Mouse (Mus musculus) limb, embryonic 14.5 days (tissue): ENCODE data around the gene Lgr4. TPM values are rescaled to one million over a fixed set of nuclear protein-coding genes. Genes with fewer than 3 reads are reported as not detected.

Experiments
- ATAC-seq: fragments of 200-750 bp; cut with Nextera tagmentation; 2 replicates; pipeline ENCODE4 v1.8.0; 2017; ENCODE audit warnings: low read depth, moderate number of reproducible peaks, moderate TSS enrichment; ENCODE audit not compliant: low FRiP score
- DNase-seq: peaks from one replicate; pipeline ENCODE4 v3.0.0-alpha.2; 2015; ENCODE audit warnings: low spot score
- H3K27ac ChIP-seq: fragments of 300-500 bp; sonication (generic); replicated peaks from 2 replicates; pipeline ENCODE4 v1.5.1; 2014; ENCODE audit warnings: low read depth, mild to moderate bottlenecking, low read length, moderate library complexity, mixed read lengths
- H3K27me3 ChIP-seq: fragments of 300-500 bp; sonication (generic); 2 replicates; pipeline ENCODE4 v1.6.1; 2014; ENCODE audit warnings: low read length, mixed read lengths; ENCODE audit not compliant: control insufficient read depth, insufficient read depth
- H3K36me3 ChIP-seq: fragments of 300-500 bp; sonication (generic); 2 replicates; pipeline ENCODE4 v1.6.1; 2014; ENCODE audit warnings: mild to moderate bottlenecking, low read length, moderate library complexity, mixed read lengths; ENCODE audit not compliant: control insufficient read depth, insufficient read depth
- H3K4me1 ChIP-seq: fragments of 300-500 bp; sonication (generic); 2 replicates; pipeline ENCODE4 v1.6.1; 2014; ENCODE audit warnings: antibody characterized with exemption, low read length, mixed read lengths; ENCODE audit not compliant: control insufficient read depth, insufficient read depth
- H3K4me2 ChIP-seq: fragments of 300-500 bp; sonication (generic); replicated peaks from 2 replicates; pipeline ENCODE4 v1.6.1; 2014; ENCODE audit warnings: low read depth, mild to moderate bottlenecking, low read length, moderate library complexity; ENCODE audit not compliant: severe bottlenecking
- H3K4me3 ChIP-seq: fragments of 300-500 bp; sonication (generic); replicated peaks from 2 replicates; pipeline ENCODE4 v1.5.1; 2014; ENCODE audit warnings: low read length
- H3K9ac ChIP-seq: fragments of 300-500 bp; sonication (generic); 2 replicates; pipeline ENCODE4 v1.6.1; 2014; ENCODE audit warnings: mild to moderate bottlenecking, low read depth, low read length, moderate library complexity; ENCODE audit not compliant: severe bottlenecking
- H3K9me3 ChIP-seq: fragments of 300-500 bp; sonication (generic); 2 replicates; pipeline ENCODE4 v1.6.1; 2016; ENCODE audit warnings: low read length; ENCODE audit not compliant: control insufficient read depth
- POLR2A ChIP-seq: fragments of 200-500 bp; IDR thresholded peaks from 2 replicates; pipeline ENCODE4 v1.8.0; 2012; ENCODE audit warnings: inconsistent platforms, mild to moderate bottlenecking, moderate library complexity, borderline replicate concordance; ENCODE audit not compliant: insufficient read depth, insufficient read length; ENCODE audit errors: extremely low read depth
- WGBS: fragments of 180-500 bp; shearing (Covaris S2); extraction: QIAGEN DNeasy Blood & Tissue Kit; methylation state at CpG from one replicate; pipeline ENCODE4 v1.1.7; 2014; 5-methylcytosine and 5-hydroxymethylcytosine counted together
- polyA plus RNA-seq, 2 experiments: library from polyadenylated mRNA; depleted of rRNA in 1 of 2; stranded (reverse) in 1 of 2; unstranded in 1 of 2; fragments of >200 nt; fragmentation: Nextera tagmentation in 1 of 2; extraction: Ambion mirVana in 1 of 2; gene quantifications; 2 replicates each; pipeline versions ENCODE4 v1.2.1 to v1.2.3; 2012 to 2014

Gene Lgr4
- polyA plus RNA-seq, 2 experiments = 27.8 to 32.3 TPM

DNA sequence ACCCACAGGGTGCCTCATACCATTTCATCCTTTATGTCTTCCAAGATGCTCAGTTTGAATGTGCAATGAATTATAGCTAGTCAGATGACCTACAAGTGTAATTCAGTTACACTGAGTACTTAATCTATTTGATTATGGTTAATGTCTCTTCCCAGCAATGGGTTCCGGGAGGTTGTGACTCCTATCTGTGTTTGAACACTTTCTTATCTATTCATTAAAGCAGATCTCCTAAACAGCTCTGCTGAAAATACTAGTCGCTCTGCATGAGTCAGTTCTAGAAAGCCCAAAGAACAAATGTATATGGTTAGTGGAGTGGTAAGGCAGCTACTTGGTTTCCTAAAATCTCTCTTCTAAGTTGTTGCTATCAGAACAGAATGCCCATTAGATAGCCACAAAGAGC lies 77.6 kb downstream of the Lgr4 start:
- TF ChIP-seq POLR2A = no peak
- WGBS = 79% methylated on average over 2 of the region's 2 CpGs
- Histone ChIP-seq H3K4me3 (no peak overlapping the region), H3K4me2 (no peak overlapping the region), H3K27me3 (no peaks in the 10 kb centered on the region), H3K36me3 (peaks cover 11% of the 10 kb centered on the region; the same call in 1 of the 2 replicates), H3K27ac (no peak overlapping the region), H3K9me3 (no peaks in the 10 kb centered on the region), H3K9ac (no peak overlapping the region), H3K4me1 (peaks cover 17% of the 10 kb centered on the region)
- no peak for ATAC-seq
- DNase-seq = no peak

DNA sequence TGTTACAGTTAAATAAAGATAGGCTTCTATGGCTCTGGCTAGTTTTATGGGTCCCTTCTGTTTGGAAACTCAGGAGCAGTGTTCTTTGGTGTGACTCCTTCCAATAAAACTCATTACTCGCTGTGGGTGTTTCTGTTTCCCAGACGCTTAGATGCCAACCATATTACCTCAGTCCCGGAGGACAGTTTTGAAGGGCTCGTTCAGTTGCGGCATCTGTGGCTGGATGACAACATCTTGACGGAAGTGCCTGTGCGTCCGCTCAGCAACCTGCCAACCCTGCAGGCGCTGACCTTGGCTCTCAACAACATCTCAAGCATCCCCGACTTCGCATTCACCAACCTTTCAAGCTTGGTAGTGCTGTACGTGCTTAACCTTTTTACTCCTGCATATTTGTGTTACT lies 79.0 kb downstream of the Lgr4 start:
- no peak overlapping the region for H3K27ac ChIP-seq
- WGBS = 27% methylated on average over 12 of the region's 12 CpGs
- peaks cover 13% of the 10 kb centered on the region for H3K36me3 ChIP-seq
- H3K27me3 ChIP-seq = no peaks in the 10 kb centered on the region
- no peak for TF ChIP-seq POLR2A
- no peak overlapping the region for H3K4me3 ChIP-seq
- H3K9ac ChIP-seq = no peak overlapping the region
- H3K9me3 ChIP-seq = no peaks in the 10 kb centered on the region
- H3K4me2 ChIP-seq = no peak overlapping the region
- DNase-seq = no peak
- ATAC-seq = no peak
- H3K4me1 ChIP-seq = peaks cover 10% of the 10 kb centered on the region

DNA sequence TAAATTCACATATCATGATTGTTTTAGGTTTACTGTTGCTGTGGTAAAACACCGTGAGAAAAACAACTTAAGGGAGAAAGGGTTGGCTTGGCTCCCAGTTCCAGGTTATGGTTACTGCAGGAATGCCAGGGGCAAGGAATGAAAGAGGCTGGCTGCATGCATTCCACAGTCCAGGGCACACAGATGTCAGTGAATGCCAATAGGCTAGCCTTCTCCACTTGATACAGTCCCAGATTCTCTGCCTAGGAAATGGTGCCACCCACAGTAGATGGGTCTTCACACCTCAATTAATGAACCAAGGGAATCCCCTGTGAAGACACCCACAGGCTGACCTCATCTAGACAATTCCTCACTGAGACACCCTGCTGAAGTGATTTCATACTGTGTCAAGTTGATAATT lies 87.2 kb downstream of the Lgr4 start:
- no peaks in the 10 kb centered on the region for H3K27me3 ChIP-seq
- DNase-seq (peak; percentile 26), ATAC-seq (no peak)
- H3K4me1 ChIP-seq = no peaks in the 10 kb centered on the region
- H3K9me3 ChIP-seq = no peaks in the 10 kb centered on the region
- peaks cover 59% of the 10 kb centered on the region for H3K36me3 ChIP-seq
- H3K9ac ChIP-seq = no peak overlapping the region
- no peak overlapping the region for H3K27ac ChIP-seq
- no peak for TF ChIP-seq POLR2A
- 51% methylated on average over 1 of the region's 1 CpGs for WGBS
- H3K4me3 ChIP-seq = no peak overlapping the region
- H3K4me2 ChIP-seq = no peak overlapping the region

DNA sequence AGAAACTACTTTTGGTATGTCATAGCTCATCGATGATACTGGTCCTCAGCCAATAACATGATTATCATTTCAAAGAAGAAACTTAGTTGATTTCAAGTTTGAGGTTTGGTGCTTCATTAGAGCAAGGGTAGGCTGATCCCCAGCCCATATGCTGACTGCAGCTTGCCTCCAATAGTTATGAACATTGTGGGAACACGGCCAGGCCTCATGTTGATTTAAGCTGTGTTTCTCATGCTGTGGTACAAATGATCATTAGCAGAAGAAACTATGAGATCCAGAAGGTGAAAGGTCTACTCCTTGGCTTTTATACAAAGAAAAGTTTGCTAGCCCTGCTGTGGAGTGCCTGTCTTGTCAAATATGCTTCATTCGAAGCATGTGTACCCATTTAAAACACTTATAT lies 87.7 kb downstream of the Lgr4 start:
- H3K4me2 ChIP-seq = no peak overlapping the region
- WGBS = 79% methylated on average over 3 of the region's 3 CpGs
- ATAC-seq (no peak), DNase-seq (no peak)
- TF ChIP-seq POLR2A = no peak
- no peaks in the 10 kb centered on the region for H3K4me1 ChIP-seq
- H3K27ac ChIP-seq = no peak overlapping the region
- no peak overlapping the region for H3K4me3 ChIP-seq
- H3K9me3 ChIP-seq = no peaks in the 10 kb centered on the region
- H3K9ac ChIP-seq = no peak overlapping the region
- H3K27me3 ChIP-seq = no peaks in the 10 kb centered on the region
- peaks cover 54% of the 10 kb centered on the region for H3K36me3 ChIP-seq

DNA sequence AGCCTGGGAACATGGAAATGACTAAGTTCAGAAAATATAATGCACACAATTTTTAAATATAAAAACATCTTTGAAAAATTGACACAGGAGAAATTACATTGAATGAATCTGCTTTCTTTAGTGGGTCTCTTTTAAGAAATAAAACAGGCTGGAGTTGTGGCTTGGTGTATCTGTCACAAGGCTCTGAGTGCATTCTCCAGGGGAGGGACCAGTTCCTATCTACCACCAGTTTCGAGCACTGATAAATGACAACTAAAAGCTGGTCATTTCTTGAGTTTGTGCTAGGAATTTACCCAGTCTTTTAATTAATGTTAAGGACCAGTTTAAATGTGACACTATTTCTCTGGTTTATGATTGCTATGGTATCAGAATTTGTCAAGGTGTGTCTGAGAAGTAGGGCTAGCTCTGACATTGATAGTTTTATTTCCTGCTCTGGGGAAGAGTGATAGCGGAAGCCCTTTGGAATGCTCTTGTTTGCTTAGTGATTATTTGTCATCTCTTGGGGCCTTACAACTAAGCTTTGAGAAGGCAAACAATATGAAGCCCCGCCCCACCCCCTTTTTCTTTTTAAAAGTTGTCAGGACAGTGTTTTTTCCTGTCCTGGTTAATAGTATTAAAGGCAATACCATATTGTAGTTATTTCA lies 88.3 kb downstream of the Lgr4 start:
- 87% methylated on average over 3 of the region's 3 CpGs for WGBS
- TF ChIP-seq POLR2A = no peak
- Histone ChIP-seq H3K4me3 (no peak overlapping the region), H3K27me3 (no peaks in the 10 kb centered on the region), H3K9me3 (no peaks in the 10 kb centered on the region), H3K9ac (no peak overlapping the region), H3K27ac (no peak overlapping the region), H3K36me3 (peaks cover 54% of the 10 kb centered on the region), H3K4me1 (no peaks in the 10 kb centered on the region), H3K4me2 (no peak overlapping the region)
- ATAC-seq (no peak), DNase-seq (no peak)
